Mouse (Mus musculus) cerebellum, adult 2 months (tissue): ENCODE data around the gene Lrrc61. TPM values are rescaled to one million over a fixed set of nuclear protein-coding genes. Genes with fewer than 3 reads are reported as not detected.
A peak's percentile ranks its signal among the peaks of the same experiment; 100 is the strongest.

ENCODE experiments used
- DNase-seq, 2 experiments: peaks; one replicate each; pipeline ENCODE4 v3.0.0; 2021
- H3K27ac ChIP-seq: fragments of 200-500 bp; 2 replicates; pipeline ENCODE4 v1.5.1; 2012; ENCODE audit warnings: low read length, control low read depth, inconsistent platforms; ENCODE audit not compliant: insufficient read depth
- H3K27me3 ChIP-seq: fragments of 200-500 bp; 2 replicates; pipeline ENCODE4 v1.6.1; 2012; ENCODE audit warnings: inconsistent platforms, mild to moderate bottlenecking, low read length, moderate library complexity; ENCODE audit not compliant: control insufficient read depth, insufficient read depth
- H3K4me1 ChIP-seq: fragments of 200-500 bp; 2 replicates; pipeline ENCODE4 v1.6.1; 2011; ENCODE audit warnings: low read length; ENCODE audit not compliant: control insufficient read depth, insufficient read depth
- H3K4me3 ChIP-seq: fragments of 200-500 bp; replicated peaks from 2 replicates; pipeline ENCODE3; 2011; ENCODE audit warnings: mild to moderate bottlenecking, low read depth, low read length, control low read depth; ENCODE audit not compliant: insufficient read depth
- CTCF ChIP-seq: fragments of 200-500 bp; IDR thresholded peaks from 2 replicates; pipeline ENCODE4 v1.5.1; 2011; ENCODE audit warnings: low read depth, mild to moderate bottlenecking, control low read depth, low read length, moderate library complexity, borderline replicate concordance; ENCODE audit not compliant: insufficient read depth
- POLR2A ChIP-seq: fragments of 200-500 bp; IDR thresholded peaks from 2 replicates; pipeline ENCODE4 v1.6.1; 2011; ENCODE audit warnings: low read length, control low read depth, borderline replicate concordance; ENCODE audit not compliant: insufficient read depth
- WGBS: fragments of 180-500 bp; shearing (Covaris S2); methylation state at CpG from one replicate; pipeline ENCODE4 v1.1.7; 2018; 5-methylcytosine and 5-hydroxymethylcytosine counted together
- polyA plus RNA-seq: library from polyadenylated mRNA; depleted of rRNA; stranded (reverse); fragments of >200 nt; gene quantifications from 2 replicates; pipeline ENCODE4 v1.2.3, GENCODE M21; 2012

The Lrrc61 gene
- polyA plus RNA-seq, 1 experiment, result 30.0 TPM

DNA sequence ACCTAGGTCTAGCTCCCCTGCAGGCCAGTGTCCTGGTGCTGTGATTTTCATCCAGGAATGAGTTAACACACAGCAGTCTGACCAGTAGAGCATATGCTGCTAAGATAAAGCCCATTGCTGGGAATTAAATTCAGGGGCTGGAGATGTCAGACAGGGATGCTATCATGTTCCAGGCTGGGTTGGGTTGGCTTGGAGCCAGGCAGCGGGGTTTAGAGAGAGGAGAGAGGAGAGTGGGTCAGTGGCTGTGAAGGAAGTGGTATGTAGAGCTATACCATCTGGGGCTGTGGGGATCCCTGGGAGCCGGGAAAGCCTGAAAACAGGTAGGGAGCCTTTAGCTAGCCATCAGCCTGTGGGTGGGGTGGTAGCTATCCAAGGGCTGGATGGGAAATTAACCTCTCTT is 23.7 kb upstream of the Lrrc61 start:
- Histone ChIP-seq H3K27me3 (no peaks in the 10 kb centered on the region), H3K4me3 (no peak overlapping the region), H3K27ac (no peak overlapping the region), H3K4me1 (peaks cover 11% of the 10 kb centered on the region)
- no peak for TF ChIP-seq POLR2A
- no peak for TF ChIP-seq CTCF
- no peak for DNase-seq
- WGBS, result 50% methylated on average over 2 of the region's 2 CpGs

DNA sequence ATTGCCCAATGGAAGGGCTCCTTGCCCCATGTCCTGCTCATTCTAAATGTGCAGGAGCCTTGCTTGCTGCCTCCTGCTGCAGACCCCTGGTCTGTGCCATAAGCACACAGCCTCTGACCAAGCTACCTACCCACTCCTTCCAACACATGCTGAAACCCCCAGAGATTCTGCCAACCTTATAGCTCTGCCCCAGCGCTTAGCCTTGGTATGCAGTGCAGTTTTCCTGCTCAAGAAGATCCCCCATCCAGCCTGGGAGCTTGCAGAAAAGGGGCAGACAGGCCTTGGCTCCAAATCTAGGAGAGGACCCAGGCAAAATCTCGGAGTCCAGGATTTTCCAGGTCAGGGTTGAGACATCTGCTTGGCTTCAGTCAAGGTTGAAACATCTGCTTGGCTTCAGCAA is 21.1 kb upstream of the Lrrc61 start:
- Histone ChIP-seq H3K4me3 (no peak overlapping the region), H3K27me3 (no peaks in the 10 kb centered on the region), H3K27ac (no peak overlapping the region), H3K4me1 (peaks cover 14% of the 10 kb centered on the region)
- 84% methylated on average over 2 of the region's 2 CpGs for WGBS
- no peak for TF ChIP-seq CTCF
- no peak for TF ChIP-seq POLR2A
- DNase-seq, result no peak

DNA sequence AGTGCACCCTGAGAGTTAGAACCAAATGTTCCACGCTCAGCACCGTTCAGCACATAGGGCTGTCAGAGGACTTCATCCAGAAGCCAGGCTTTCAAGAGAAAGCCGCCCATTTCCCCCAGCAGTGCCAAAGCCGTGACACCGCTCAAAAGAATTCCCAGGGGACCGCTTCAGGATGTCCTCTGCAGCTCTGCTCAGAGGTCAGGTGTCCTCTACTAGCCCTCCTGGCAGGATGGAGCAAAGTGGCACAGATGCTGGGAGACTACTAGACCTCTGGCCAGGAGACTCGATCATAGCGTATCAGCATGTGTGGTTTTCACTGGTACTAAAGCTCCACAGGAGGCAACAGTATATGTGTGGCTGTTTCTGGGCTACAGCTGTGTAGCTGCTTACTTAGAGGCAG is 19.7 kb upstream of the Lrrc61 start:
- H3K27me3 ChIP-seq, result no peaks in the 10 kb centered on the region
- WGBS, result 69% methylated on average over 8 of the region's 8 CpGs
- no peak overlapping the region for H3K4me3 ChIP-seq
- no peak for DNase-seq
- no peak overlapping the region for H3K27ac ChIP-seq
- TF ChIP-seq POLR2A (no peak), CTCF (no peak)
- peaks cover 16% of the 10 kb centered on the region for H3K4me1 ChIP-seq

DNA sequence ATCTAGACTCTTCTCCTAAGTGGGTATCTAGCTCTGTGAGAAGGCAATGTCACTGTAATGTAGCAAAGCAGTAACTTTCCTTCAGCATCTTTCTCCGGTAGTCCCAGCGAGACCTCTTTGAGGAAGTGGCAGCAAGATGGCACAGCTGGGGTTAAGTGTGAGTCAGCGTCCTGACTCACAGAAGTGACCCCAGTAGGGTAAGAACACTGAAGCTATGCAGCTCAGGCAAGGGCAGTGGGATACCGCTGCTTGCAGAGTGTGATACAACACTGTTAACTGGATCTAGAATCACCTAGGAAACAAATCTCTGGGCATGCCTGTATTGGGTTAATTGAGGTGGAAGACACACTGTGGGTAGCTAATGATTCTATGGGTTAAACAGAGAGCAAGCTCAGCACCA is 18.5 kb upstream of the Lrrc61 start:
- TF ChIP-seq CTCF (no peak), POLR2A (no peak)
- Histone ChIP-seq H3K27me3 (no peaks in the 10 kb centered on the region), H3K4me3 (no peak overlapping the region), H3K4me1 (peaks cover 13% of the 10 kb centered on the region), H3K27ac (no peak overlapping the region)
- DNase-seq, result no peak
- WGBS, result 71% methylated on average over 4 of the region's 4 CpGs

DNA sequence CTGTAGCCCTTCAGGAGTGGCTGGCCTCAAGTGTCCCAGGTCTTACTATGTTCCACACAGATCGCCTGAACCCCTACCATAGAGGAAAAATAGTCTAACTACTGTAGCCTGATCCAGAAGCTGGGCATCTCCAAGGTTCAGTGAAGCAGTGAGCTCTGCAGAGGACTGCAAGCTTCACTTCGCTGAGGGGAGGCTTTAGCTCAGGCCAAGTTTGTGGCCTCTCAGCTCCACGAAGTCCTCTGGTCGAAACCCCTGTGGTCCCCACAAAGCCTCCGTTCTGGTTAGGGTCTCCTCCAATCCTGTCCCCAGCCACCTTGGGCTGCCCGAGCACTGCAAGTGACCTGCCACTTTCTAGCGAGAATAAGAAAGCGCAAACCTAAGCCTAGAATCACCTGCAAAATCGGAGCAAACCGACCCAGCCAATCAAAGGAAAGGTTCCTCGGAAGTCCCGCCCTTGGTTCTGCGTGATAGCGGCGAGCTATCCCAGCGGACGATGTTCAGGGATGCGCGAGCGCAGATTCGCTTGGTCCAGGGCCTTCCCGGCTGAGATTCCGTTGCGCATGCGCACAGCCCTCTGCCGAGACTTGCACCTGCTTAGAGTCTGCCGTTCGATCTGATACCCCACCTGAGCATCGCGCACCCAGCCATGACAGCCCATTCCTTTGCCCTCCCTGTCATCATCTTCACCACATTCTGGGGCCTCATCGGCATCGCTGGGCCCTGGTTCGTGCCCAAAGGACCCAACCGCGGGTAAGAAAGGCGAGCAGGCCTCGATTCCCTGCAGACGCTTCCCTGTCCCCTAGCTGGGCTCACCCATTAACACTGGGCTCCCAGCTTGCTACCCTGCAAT is 17.3 kb upstream of the Lrrc61 start, which contains the start of gene Atp6v0e2:
Gene Atp6v0e2, plus strand, starts transcription at position 511 of the 850 bp plus-strand sequence.
- TF ChIP-seq CTCF (no peak), POLR2A (peak; percentile 84)
- DNase-seq, result peak; percentile 95 to 96
- WGBS, result 4% methylated on average over 38 of the region's 38 CpGs
- Histone ChIP-seq H3K27ac (peak within 1 kb of the TSS; percentile 61), H3K27me3 (no peaks in the 10 kb centered on the region), H3K4me1 (peaks cover 13% of the 10 kb centered on the region), H3K4me3 (peak within 1 kb of the TSS; percentile 74)

DNA sequence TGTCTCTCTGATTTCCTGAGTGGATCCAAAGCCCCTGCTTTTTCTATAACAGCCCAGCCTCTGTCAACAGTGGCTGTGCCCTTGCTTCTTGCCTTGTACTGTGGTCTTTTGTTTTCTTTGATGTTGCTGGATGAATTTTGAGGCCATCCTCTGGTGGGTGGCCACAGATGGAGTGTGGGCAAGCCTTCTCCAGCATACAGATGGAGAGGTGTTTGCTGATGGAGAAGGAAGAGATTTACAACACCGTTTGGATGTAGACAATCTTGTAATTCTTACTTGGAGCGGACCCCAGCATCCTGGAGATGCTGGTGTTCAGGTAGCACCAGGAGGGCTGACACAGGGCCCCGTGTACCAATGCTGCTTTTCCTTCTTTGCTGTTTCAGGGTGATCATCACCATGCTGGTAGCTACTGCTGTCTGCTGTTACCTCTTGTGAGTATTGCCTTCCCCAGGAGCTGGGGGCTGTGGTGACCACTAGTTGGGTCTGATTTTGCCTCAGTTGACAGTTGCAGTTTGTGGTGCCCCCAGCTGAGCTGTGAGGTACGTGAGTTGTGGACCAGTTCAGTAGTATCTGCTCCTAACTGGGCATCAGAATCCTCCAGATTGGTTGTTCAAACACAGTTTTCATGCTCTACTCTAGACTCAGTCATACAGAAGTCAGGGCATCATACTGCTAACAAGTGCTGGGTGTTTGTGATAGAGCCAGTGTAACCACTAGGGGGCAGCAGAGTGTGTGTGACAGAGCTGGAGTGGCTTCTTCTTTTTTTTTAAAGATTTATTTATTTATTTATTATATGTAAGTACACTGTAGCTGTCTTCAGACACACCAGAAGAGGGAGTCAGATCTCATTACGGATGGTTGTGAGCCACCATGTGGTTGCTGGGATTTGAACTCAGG is 15.5 kb upstream of the Lrrc61 start:
- 50% methylated on average over 5 of the region's 5 CpGs for WGBS
- peaks cover 13% of the 10 kb centered on the region for H3K4me1 ChIP-seq
- peak overlapping the region; percentile 18; the same call in 1 of the 2 replicates for H3K27ac ChIP-seq
- H3K27me3 ChIP-seq, result no peaks in the 10 kb centered on the region
- H3K4me3 ChIP-seq, result peak overlapping the region; percentile 37
- TF ChIP-seq CTCF (peak; percentile 68), POLR2A (no peak)
- peak; percentile 80 to 84 for DNase-seq

DNA sequence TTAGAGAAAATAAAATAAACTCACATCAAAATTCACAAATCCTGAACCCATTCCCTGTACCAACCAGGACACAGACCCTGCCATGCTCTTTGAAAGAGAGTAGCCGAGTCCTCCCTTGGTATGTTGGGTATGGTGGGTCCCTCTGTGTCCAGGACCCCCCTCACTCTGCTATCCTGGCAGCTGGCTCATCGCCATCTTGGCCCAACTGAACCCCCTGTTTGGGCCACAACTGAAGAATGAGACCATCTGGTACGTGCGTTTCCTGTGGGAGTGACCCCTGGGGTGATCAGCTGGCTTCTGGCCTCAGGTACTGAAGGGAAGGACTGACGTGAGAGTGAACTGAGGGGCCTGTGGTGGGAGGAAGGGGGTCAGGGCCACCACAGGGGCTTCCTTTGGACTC is 14.7 kb upstream of the Lrrc61 start:
- WGBS, result 34% methylated on average over 5 of the region's 5 CpGs

DNA sequence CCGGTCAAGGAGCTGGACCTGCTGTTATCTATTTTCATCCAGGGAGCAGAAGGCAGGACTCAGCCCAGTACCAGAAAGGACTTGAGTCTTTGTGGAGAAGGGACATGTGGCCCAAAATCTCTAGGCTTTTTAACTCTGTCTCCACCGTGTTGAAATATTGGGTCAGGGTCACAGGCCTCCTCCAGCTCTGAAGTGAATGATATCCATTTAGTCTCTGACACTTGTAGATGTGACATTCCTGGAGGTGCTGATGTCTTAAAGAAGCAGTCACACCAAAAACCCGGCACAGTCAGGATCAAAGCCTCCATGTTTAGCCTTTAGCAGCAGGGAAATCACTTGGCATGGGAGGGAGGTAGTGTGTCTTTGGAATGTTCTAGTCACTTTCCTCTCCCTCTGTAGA is 13.9 kb upstream of the Lrrc61 start:
- TF ChIP-seq CTCF (no peak), POLR2A (no peak)
- DNase-seq, result no peak
- Histone ChIP-seq H3K27me3 (no peaks in the 10 kb centered on the region), H3K4me1 (peaks cover 13% of the 10 kb centered on the region), H3K27ac (no peak overlapping the region), H3K4me3 (no peak overlapping the region)
- WGBS, result 46% methylated on average over 3 of the region's 3 CpGs

More for the DNA sequence above, 14.7 kb upstream of the Lrrc61 start:
- H3K27ac ChIP-seq, result no peak overlapping the region
- TF ChIP-seq POLR2A (no peak), CTCF (no peak)
- H3K4me1 ChIP-seq, result peaks cover 13% of the 10 kb centered on the region
- H3K4me3 ChIP-seq, result no peak overlapping the region
- no peaks in the 10 kb centered on the region for H3K27me3 ChIP-seq
- DNase-seq, result no peak
